Mouse (Mus musculus): Measurements from ENCODE around the gene Fndc10. TPM values are rescaled to one million over a fixed set of nuclear protein-coding genes. Genes with fewer than 3 reads are reported as not detected.

Fndc10 gene
- polyA plus RNA-seq (2012; rRNA removed; ENCODE audit: low replicate concordance): 21.6 and 35.6 TPM in 2 replicates

DNA sequence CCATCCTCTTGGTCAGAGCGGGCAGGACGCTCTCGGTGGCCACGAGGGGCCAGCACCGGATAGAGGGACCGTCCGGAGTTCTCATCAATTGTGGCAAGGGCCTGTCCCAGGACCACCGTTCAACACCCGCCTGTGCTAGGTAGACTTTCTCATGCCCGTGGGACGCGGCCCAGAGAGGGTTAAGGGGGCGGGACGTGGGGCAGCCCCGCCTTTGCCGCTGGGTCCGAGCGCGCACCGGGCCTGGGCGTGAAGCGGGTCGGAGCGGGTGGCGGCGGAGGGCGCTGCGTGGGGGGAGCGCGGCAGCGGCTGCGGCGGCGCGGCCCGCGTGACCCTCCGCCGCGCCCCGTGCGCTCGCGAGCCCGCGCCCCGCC, at the start of gene Fndc10:
Fndc10 (plus strand) TSS at position 232 of the 371 bp plus-strand sequence.

DNA sequence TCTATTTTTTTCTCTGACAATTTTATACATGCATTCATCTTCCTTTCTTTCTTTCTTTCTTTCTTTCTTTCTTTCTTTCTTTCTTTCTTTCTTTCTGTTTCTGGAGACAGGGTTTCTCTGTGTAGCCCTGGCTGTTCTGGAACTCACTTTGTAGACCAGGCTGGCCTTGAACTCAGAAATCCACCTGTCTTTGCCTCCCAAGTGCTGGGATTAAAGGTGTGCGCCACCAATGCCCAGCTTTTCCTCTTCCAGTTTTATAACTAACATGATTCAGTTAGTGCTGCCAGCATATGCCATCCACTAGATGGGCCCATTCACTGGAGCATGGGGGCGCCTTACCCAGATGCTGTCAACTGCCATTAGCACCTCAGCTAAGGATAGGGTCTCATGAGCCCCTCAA, 48.8 kb upstream of the Fndc10 start, which contains the start of gene Gm10563:
Gm10563 (minus strand) TSS at position 101 of the 400 bp plus-strand sequence.

DNA sequence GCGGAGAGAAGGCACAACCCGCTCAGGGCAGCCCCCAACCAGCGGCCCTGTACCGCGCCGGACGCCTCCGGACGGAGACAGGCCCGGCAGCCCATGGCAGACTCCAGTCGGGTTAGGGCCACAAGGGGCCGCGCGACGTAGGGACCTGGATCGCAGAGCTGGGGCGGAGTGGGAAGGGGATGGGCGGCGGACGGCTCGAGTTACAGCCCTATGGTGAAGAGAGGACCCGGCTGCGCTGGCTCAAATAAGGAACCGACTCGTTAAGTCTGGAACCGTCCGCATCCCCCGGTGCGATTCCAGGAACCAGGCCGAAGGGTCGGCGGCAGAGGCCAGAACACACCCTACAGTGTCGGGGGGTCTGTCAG, 41.1 kb upstream of the Fndc10 start, which contains the start of gene Mmp23:
Mmp23 (minus strand) TSS at position 299 of the 365 bp plus-strand sequence.

DNA sequence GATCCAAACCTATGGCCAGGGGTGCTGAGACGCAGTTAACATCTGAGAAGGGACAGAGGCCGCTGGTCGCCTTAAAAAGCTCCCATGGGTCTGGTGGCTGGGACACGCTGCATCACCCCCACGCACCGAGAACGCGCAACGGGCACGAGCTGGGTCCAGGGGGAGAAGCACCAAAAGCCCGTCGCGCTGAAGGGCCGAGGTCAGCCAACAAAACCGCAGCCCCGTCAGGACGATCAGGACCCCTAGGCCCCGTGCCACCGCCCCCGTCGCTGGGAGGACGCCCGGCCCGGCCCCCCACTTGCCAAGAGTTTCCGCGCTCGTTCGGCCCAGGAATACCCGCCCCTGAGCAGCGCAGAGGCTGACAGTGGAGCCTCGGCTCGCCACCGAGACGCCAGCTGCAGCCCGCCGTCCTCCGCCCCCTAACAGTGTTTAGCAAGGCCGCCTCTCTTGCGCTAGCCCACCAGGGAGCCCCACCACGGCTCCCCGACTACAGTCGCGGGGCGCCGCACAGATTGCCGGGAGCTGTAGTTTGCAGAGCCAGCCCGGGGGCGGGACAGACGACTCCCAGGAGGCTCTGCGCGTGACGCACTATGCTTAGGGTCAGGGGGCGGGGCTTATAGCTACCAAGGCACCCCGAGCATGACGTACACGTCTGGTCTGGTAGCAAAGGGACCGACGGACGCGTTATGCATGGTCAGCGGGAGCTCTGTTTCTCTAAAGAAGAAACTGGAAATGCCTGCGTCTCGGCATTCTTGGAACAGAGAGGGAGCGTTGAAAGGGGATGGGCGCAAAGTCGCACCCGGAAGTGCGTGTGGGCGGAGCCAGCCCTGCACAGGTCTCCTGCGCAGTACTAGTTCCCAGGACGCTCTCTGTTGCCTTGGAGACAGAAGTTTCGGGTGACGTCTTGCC, 25.2 kb upstream of the Fndc10 start, which contains the start of gene Mib2:
Mib2 (minus strand) TSS at position 510 of the 909 bp plus-strand sequence.

DNA sequence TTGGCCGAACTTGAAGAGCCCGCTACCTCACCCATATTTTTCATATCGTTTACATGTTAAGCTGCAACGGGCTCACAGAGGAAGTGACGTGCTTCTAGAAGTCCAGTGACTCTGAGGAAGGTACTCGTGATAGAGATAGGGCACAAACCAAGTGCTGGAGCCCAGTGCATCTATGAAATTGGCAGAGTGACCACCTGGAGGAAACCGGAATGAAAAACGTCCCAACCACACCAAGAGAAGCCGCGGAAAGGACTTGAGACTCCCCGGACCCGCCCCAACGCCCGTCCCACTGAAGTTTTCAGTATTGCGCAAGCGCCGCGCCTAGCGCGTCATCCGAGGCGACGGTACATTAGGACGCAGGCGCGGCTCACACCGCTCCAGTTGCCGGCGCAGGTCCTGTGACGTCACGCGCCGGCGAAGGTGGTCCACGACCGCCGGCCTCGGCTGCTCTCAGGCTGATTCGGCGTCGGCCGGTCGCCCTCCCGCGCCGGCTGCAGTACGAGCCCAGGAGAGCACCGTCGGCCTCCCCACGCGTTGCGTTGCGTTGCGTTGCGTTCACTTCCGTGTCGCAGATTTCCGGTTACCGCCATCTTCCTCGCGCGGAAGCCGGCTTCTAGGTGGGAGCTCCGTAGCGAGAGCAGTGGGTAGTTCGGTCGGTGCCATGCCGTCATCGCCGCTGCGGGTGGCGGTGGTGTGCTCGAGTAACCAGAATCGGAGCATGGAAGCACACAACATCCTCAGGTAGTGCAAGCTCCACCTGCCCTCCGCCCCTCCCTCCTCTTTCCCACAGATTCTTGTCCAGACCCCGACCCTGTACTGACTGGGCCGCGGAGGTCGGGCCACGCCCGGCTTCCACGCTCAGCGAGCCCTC, 10.8 kb downstream of the Fndc10 start, which contains the start of gene Ssu72:
Ssu72 (plus strand) TSS at position 80 of the 871 bp plus-strand sequence.

DNA sequence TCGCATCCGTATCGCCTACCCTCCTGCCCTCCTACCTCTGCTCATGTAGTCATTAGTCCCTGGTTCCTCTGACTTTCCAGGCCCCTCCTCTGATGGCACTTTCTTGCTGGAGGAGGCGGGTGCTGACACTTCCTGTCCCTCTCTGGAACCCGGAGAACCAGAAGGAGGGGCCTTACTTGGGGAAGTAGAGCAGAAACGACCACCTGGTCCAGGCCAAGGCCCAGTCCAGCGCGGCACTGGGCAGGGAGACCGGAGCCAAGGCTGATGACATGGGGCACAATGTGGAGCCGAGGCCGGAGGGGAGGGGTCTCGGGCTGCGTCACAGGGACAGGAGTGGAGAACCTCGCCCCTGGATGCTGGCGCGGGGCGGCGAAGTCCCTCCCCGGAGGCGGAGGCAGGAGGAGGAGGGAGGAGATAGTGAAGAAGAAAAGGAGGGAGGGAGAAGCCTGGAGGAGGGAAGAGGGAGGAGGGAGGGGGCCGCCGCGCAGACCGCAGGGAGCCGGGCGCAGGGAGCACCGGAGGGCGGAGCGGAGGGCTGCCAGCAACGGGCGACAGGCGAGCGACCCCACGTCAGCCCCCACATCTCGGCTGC, 40.3 kb downstream of the Fndc10 start, which contains the start of gene Tmem240:
Tmem240 (plus strand) TSS at position 451 of the 592 bp plus-strand sequence.

Other genes with a start within 250 kb of the Fndc10 start
- gene Tmem52, start 225.2 kb upstream of the Fndc10 start, polyA plus RNA-seq (2012; rRNA removed; ENCODE audit: low replicate concordance): 3.0 and 82.0 TPM in 2 replicates
- gene Gnb1, start 203.0 kb upstream of the Fndc10 start, polyA plus RNA-seq (2012; rRNA removed; ENCODE audit: low replicate concordance): 572 and 1,051 TPM in 2 replicates
- gene Nadk, start 132.0 kb upstream of the Fndc10 start, polyA plus RNA-seq (2012; rRNA removed; ENCODE audit: low replicate concordance): 187 and 214 TPM in 2 replicates
- gene Slc35e2, start 92.9 kb upstream of the Fndc10 start, polyA plus RNA-seq (2012; rRNA removed; ENCODE audit: low replicate concordance): 9.1 and 11.8 TPM in 2 replicates
- 16.8 and 20.2 TPM in 2 replicates for gene Cdk11b, start 69.5 kb upstream of the Fndc10 start, polyA plus RNA-seq (2012; rRNA removed; ENCODE audit: low replicate concordance)
- gene Gm10563, start 48.9 kb upstream of the Fndc10 start, polyA plus RNA-seq (2012; rRNA removed; ENCODE audit: low replicate concordance): not detected in 2 replicates
- gene Mmp23, start 41.0 kb upstream of the Fndc10 start, polyA plus RNA-seq (2012; rRNA removed; ENCODE audit: low replicate concordance): 52.3 and 103 TPM in 2 replicates
- 64.0 and 102 TPM in 2 replicates for gene Mib2, start 25.1 kb upstream of the Fndc10 start, polyA plus RNA-seq (2012; rRNA removed; ENCODE audit: low replicate concordance)
- 88.8 and 157 TPM in 2 replicates for gene Ssu72, start 10.5 kb downstream of the Fndc10 start, polyA plus RNA-seq (2012; rRNA removed; ENCODE audit: low replicate concordance)
- gene Tmem240, start 40.5 kb downstream of the Fndc10 start, polyA plus RNA-seq (2012; rRNA removed; ENCODE audit: low replicate concordance): 2.1 and 2.6 TPM in 2 replicates
- 140 and 144 TPM in 2 replicates for gene Atad3a, start 66.8 kb downstream of the Fndc10 start, polyA plus RNA-seq (2012; rRNA removed; ENCODE audit: low replicate concordance)
- gene Vwa1, start 80.4 kb downstream of the Fndc10 start, polyA plus RNA-seq (2012; rRNA removed; ENCODE audit: low replicate concordance): 24.1 and 41.9 TPM in 2 replicates
- gene Tmem88b, start 91.5 kb downstream of the Fndc10 start, polyA plus RNA-seq (2012; rRNA removed; ENCODE audit: low replicate concordance): 1.9 and 2.6 TPM in 2 replicates
- 0.32 and 0.54 TPM in 2 replicates for gene Ankrd65, start 96.1 kb downstream of the Fndc10 start, polyA plus RNA-seq (2012; rRNA removed; ENCODE audit: low replicate concordance)
- gene Mrpl20, start 108.5 kb downstream of the Fndc10 start, polyA plus RNA-seq (2012; rRNA removed; ENCODE audit: low replicate concordance): 47.4 and 59.6 TPM in 2 replicates
- gene Ccnl2, start 118.1 kb downstream of the Fndc10 start, polyA plus RNA-seq (2012; rRNA removed; ENCODE audit: low replicate concordance): 63.4 and 98.7 TPM in 2 replicates
- gene Aurkaip1, start 136.9 kb downstream of the Fndc10 start, polyA plus RNA-seq (2012; rRNA removed; ENCODE audit: low replicate concordance): 149 and 245 TPM in 2 replicates
- 274 and 383 TPM in 2 replicates for gene Mxra8, start 145.3 kb downstream of the Fndc10 start, polyA plus RNA-seq (2012; rRNA removed; ENCODE audit: low replicate concordance)
- 153 and 223 TPM in 2 replicates for gene Dvl1, start 153.1 kb downstream of the Fndc10 start, polyA plus RNA-seq (2012; rRNA removed; ENCODE audit: low replicate concordance)
- 1.3 and 1.5 TPM in 2 replicates for gene Tas1r3, start 169.0 kb downstream of the Fndc10 start, polyA plus RNA-seq (2012; rRNA removed; ENCODE audit: low replicate concordance)
- gene Cptp, start 175.1 kb downstream of the Fndc10 start, polyA plus RNA-seq (2012; rRNA removed; ENCODE audit: low replicate concordance): 32.4 and 36.2 TPM in 2 replicates
- gene Ints11, start 175.2 kb downstream of the Fndc10 start, polyA plus RNA-seq (2012; rRNA removed; ENCODE audit: low replicate concordance): 33.7 and 47.4 TPM in 2 replicates
- gene Pusl1, start 197.4 kb downstream of the Fndc10 start, polyA plus RNA-seq (2012; rRNA removed; ENCODE audit: low replicate concordance): 61.9 and 134 TPM in 2 replicates
- 43.7 and 50.5 TPM in 2 replicates for gene Acap3, start 197.5 kb downstream of the Fndc10 start, polyA plus RNA-seq (2012; rRNA removed; ENCODE audit: low replicate concordance)
- gene Ube2j2, start 249.5 kb downstream of the Fndc10 start, polyA plus RNA-seq (2012; rRNA removed; ENCODE audit: low replicate concordance): 39.4 and 89.6 TPM in 2 replicates

All from mammary gland, adult 2 months (tissue).